Mouse (Mus musculus): ENCODE results near the gene Cog6. TPM values are rescaled to one million over a fixed set of nuclear protein-coding genes. Genes with fewer than 3 reads are reported as not detected.
A peak's percentile ranks its signal among the peaks of the same experiment; 100 is the strongest.

Cog6 gene
- total RNA-seq, 2 experiments from 2014 or later: 26.1 to 32.2 TPM

- DNase-seq: no peak
Observed at GRCm38 (mm10) chr3:53032432-53032831, 15.4 kb upstream of the Cog6 start.

GRCm38 (mm10) chr3:53031586-53031985, 14.5 kb upstream of the Cog6 start:
- no peak for DNase-seq

GRCm38 (mm10) chr3:53029046-53029445, 12.0 kb upstream of the Cog6 start:
- peak; percentile 82 for DNase-seq

GRCm38 (mm10) chr3:53027333-53027732, 10.3 kb upstream of the Cog6 start:
- DNase-seq: no peak

GRCm38 (mm10) chr3:53007411-53007810, 9.6 kb downstream of the Cog6 start:
- DNase-seq: no peak

- no peak for DNase-seq
Observed at GRCm38 (mm10) chr3:53004406-53005114, 12.5 kb downstream of the Cog6 start.

- DNase-seq: no peak
Observed at GRCm38 (mm10) chr3:53002076-53002475, 15.0 kb downstream of the Cog6 start.

- DNase-seq: no peak
Observed at GRCm38 (mm10) chr3:52999996-53000395, 17.0 kb downstream of the Cog6 start.

- DNase-seq: no peak
Observed at GRCm38 (mm10) chr3:52999016-52999744, 17.9 kb downstream of the Cog6 start.

GRCm38 (mm10) chr3:52997381-52997780, 19.7 kb downstream of the Cog6 start:
- DNase-seq: no peak

- DNase-seq: no peak
Observed at GRCm38 (mm10) chr3:52996635-52997034, 20.4 kb downstream of the Cog6 start.

GRCm38 (mm10) chr3:52994666-52995065, 22.4 kb downstream of the Cog6 start:
- DNase-seq: no peak

- DNase-seq: no peak
Observed at GRCm38 (mm10) chr3:52993296-52993695, 23.7 kb downstream of the Cog6 start.

- no peak for DNase-seq
Observed at GRCm38 (mm10) chr3:52990041-52990737, 26.8 kb downstream of the Cog6 start.

- DNase-seq: peak; percentile 17
Observed at GRCm38 (mm10) chr3:52985508-52985941, 31.5 kb downstream of the Cog6 start.

- no peak for DNase-seq
Observed at GRCm38 (mm10) chr3:52983772-52984171, 33.3 kb downstream of the Cog6 start.

- no peak for DNase-seq
Observed at GRCm38 (mm10) chr3:52982993-52983392, 34.0 kb downstream of the Cog6 start.

- DNase-seq: peak; percentile 86
Observed at GRCm38 (mm10) chr3:52974674-52975556, 42.1 kb downstream of the Cog6 start.

GRCm38 (mm10) chr3:52972916-52973315, 44.1 kb downstream of the Cog6 start:
- DNase-seq: no peak

- DNase-seq: no peak
Observed at GRCm38 (mm10) chr3:52967046-52967445, 50.0 kb downstream of the Cog6 start.

- no peak for DNase-seq
Observed at GRCm38 (mm10) chr3:52964206-52964605, 52.8 kb downstream of the Cog6 start.

GRCm38 (mm10) chr3:52963441-52963840, 53.6 kb downstream of the Cog6 start:
- DNase-seq: no peak

Measured in gastrocnemius, postnatal 10 days (tissue).